Mouse (Mus musculus): ENCODE measurements around the gene Ankdd1a. TPM values are rescaled to one million over a fixed set of nuclear protein-coding genes. Genes with fewer than 3 reads are reported as not detected.

The Ankdd1a gene
- total and polyA plus RNA-seq, 3 experiments: not detected

GRCm38 (mm10) chr9:65549139-65549538, 29.1 kb upstream of the Ankdd1a start:
- H3K4me2 ChIP-seq (ENCODE audit: insufficient read depth, low read depth, poor library complexity, severe bottlenecking): no peak overlapping the region
- no peak for DNase-seq (ENCODE audit: extremely low read depth)
- no peaks in the 10 kb centered on the region for H3K27me3 ChIP-seq (replicated peaks)
- no peak overlapping the region for H3K4me3 ChIP-seq (replicated peaks in 1 of 3; ENCODE audit: low read depth in 2 of 3, low read length in 2 of 3, poor library complexity in 1 of 3)
- H3K9ac ChIP-seq (ENCODE audit: insufficient read depth, low read depth): no peak overlapping the region
- peaks cover 38 to 83% of the 10 kb centered on the region in 2 experiments for H3K4me1 ChIP-seq (ENCODE audit: control insufficient read depth in 1 of 2, insufficient read depth in 2 of 2)
- H3K79me2 ChIP-seq (replicated peaks; ENCODE audit: control insufficient read depth, extremely low read depth, insufficient read depth, poor library complexity, severe bottlenecking): no peaks in the 10 kb centered on the region
- no peaks in the 10 kb centered on the region for H3K9me3 ChIP-seq (replicated peaks; ENCODE audit: low read length)
- H3K36me3 ChIP-seq (replicated peaks in 1 of 2; ENCODE audit: control insufficient read depth in 1 of 2, insufficient read depth in 1 of 2, low read length in 1 of 2): peaks cover under 1 to 14% of the 10 kb centered on the region in 2 experiments
- TF ChIP-seq HCFC1 (IDR thresholded peaks at IDR 0.05; ENCODE audit: low read depth, low read length) (no peak), NRF1 (IDR thresholded peaks at IDR 0.05; ENCODE audit: low read depth, low read length) (no peak), ZKSCAN1 (IDR thresholded peaks at IDR 0.05; ENCODE audit: borderline replicate concordance, low read depth, low read length) (no peak), UBTF (IDR thresholded peaks at IDR 0.05; ENCODE audit: low read depth, low read length) (no peak), USF1 (IDR thresholded peaks at IDR 0.05; ENCODE audit: low read depth, low read length) (no peak), NELFE (IDR thresholded peaks at IDR 0.05; ENCODE audit: low read depth, low read length) (no peak), SIN3A (IDR thresholded peaks at IDR 0.05; ENCODE audit: low read length) (no peak), SMC3 (IDR thresholded peaks at IDR 0.05; ENCODE audit: low read depth, low read length) (no peak), MYC (IDR thresholded peaks at IDR 0.05; ENCODE audit: low read depth, low read length) (no peak), ZNF384 (IDR thresholded peaks at IDR 0.05; ENCODE audit: low read depth, low read length) (no peak), CHD2 (IDR thresholded peaks at IDR 0.05; ENCODE audit: low read length) (no peak), CHD1 (IDR thresholded peaks at IDR 0.05; ENCODE audit: low read depth, low read length) (no peak), TCF12 (IDR thresholded peaks at IDR 0.05; ENCODE audit: low read depth, low read length) (no peak), JUN (IDR thresholded peaks at IDR 0.05; ENCODE audit: insufficient read depth, low read depth, low read length) (no peak), RCOR1 (conservative IDR thresholded peaks at IDR 0.05; ENCODE audit: low read depth, low read length) (no peak), BHLHE40 (IDR thresholded peaks at IDR 0.05; ENCODE audit: low read depth, low read length) (no peak), JUND (conservative IDR thresholded peaks at IDR 0.05; ENCODE audit: low read depth, low read length) (no peak), EP300 (IDR thresholded peaks at IDR 0.05; ENCODE audit: low read length) (no peak), CTCF (conservative IDR thresholded peaks at IDR 0.05 in 1 of 2, IDR thresholded peaks at IDR 0.05 in 1 of 2; ENCODE audit: low read depth in 2 of 2, low read length in 2 of 2) (no peak)
- dilution Hi-C loops (cut with MboI; ENCODE audit: extremely low pct_ligation_motif_present, extremely low pct_unique_long_range_greater_than_20kb, low sequenced_read_pairs) (no loop called here), in situ Hi-C loops (cut with MboI; ENCODE audit: low pct_ligation_motif_present, low pct_unique_long_range_greater_than_20kb, low sequenced_read_pairs) (no loop called here)
- no peak overlapping the region for H3K27ac ChIP-seq (ENCODE audit: insufficient read depth, low read depth)

- in situ Hi-C loops (cut with MboI; ENCODE audit: low pct_ligation_motif_present, low pct_unique_long_range_greater_than_20kb, low sequenced_read_pairs): no loop called here
- Histone ChIP-seq H3K27ac (ENCODE audit: insufficient read depth, low read depth) (no peak overlapping the region), H3K9me3 (replicated peaks; ENCODE audit: low read length) (no peaks in the 10 kb centered on the region), H3K79me2 (replicated peaks; ENCODE audit: control insufficient read depth, extremely low read depth, insufficient read depth, poor library complexity, severe bottlenecking) (no peaks in the 10 kb centered on the region), H3K9ac (ENCODE audit: insufficient read depth, low read depth) (no peak overlapping the region), H3K36me3 (replicated peaks in 1 of 2; ENCODE audit: control insufficient read depth in 1 of 2, insufficient read depth in 1 of 2, low read length in 1 of 2) (peaks cover 0 to 8% of the 10 kb centered on the region in 2 experiments), H3K4me2 (ENCODE audit: insufficient read depth, low read depth, poor library complexity, severe bottlenecking) (no peak overlapping the region), H3K4me3 (replicated peaks in 1 of 3; ENCODE audit: low read depth in 2 of 3, low read length in 2 of 3, poor library complexity in 1 of 3) (no peak overlapping the region), H3K27me3 (replicated peaks) (no peaks in the 10 kb centered on the region), H3K4me1 (ENCODE audit: control insufficient read depth in 1 of 2, insufficient read depth in 2 of 2) (peaks cover 38 to 81% of the 10 kb centered on the region in 2 experiments)
- TF ChIP-seq CTCF (conservative IDR thresholded peaks at IDR 0.05 in 1 of 2, IDR thresholded peaks at IDR 0.05 in 1 of 2; ENCODE audit: low read depth in 2 of 2, low read length in 2 of 2) (no peak), ELF1 (IDR thresholded peaks at IDR 0.05; ENCODE audit: low read depth, low read length) (no peak), TBP (conservative IDR thresholded peaks at IDR 0.05; ENCODE audit: low read depth, low read length) (no peak), SIN3A (IDR thresholded peaks at IDR 0.05; ENCODE audit: low read length) (no peak), CHD2 (IDR thresholded peaks at IDR 0.05; ENCODE audit: low read length) (no peak)
- no peak for DNase-seq (ENCODE audit: extremely low read depth)
- dilution Hi-C loops (cut with MboI; ENCODE audit: extremely low pct_ligation_motif_present, extremely low pct_unique_long_range_greater_than_20kb, low sequenced_read_pairs): no loop called here
These were observed 28.3 kb upstream of the Ankdd1a start for GRCm38 (mm10) chr9:65548311-65548710.

All from CH12.LX (cell line).